Comparison of ENCODE assay signal across 10 mouse cellular contexts in genomic region chr1:162040490-162041274, GRCm38 (mm10).
DNase-seq lines count a peak whose midpoint lies in the region; ATAC-seq lines count a peak whose summit lies in the region.
"Had no signal": no experiment of that assay in that cellular context is flagged by ENCODE, and none has a peak within 500 bp of the region (broad histone marks: within the 10 kb centered on the region; RNA-seq: fewer than 3 reads in every experiment).

No protein-coding gene starts in this region.

- intact Hi-C loops in left cerebral cortex, postnatal 14 days (cut with DNase I) = no loop called here

- no peak for ATAC-seq in lung, embryonic 15.5 days (ENCODE audit: borderline replicate concordance, extremely low read depth, low FRiP score, low TSS enrichment)
- ATAC-seq in embryonic facial prominence, embryonic 13.5 days (ENCODE audit: insufficient number of reproducible peaks, insufficient read depth, low FRiP score, low TSS enrichment, low read depth) = no peak
- peak; percentile 76 for ATAC-seq in intestine, embryonic 15.5 days

- H3K4me2 ChIP-seq in lung, embryonic 15.5 days = no peak overlapping the region
- no peak overlapping the region for H3K4me2 ChIP-seq in embryonic facial prominence, embryonic 13.5 days
- H3K4me2 ChIP-seq in intestine, embryonic 15.5 days (replicated peaks) = no peak overlapping the region

- H3K27me3 ChIP-seq in lung, embryonic 15.5 days = no peaks in the 10 kb centered on the region
- H3K27me3 ChIP-seq in embryonic facial prominence, embryonic 13.5 days = no peaks in the 10 kb centered on the region
- no peaks in the 10 kb centered on the region for H3K27me3 ChIP-seq in intestine, embryonic 15.5 days (replicated peaks)

- H3K36me3 ChIP-seq in lung, embryonic 15.5 days = no peaks in the 10 kb centered on the region
- H3K36me3 ChIP-seq in embryonic facial prominence, embryonic 13.5 days = no peaks in the 10 kb centered on the region
- H3K36me3 ChIP-seq in intestine, embryonic 15.5 days = no peaks in the 10 kb centered on the region
- H3K36me3 ChIP-seq: G1E had no signal

- H3K27ac ChIP-seq in lung, embryonic 15.5 days = peak overlapping the region; percentile 94
- peak overlapping the region; percentile 92 for H3K27ac ChIP-seq in embryonic facial prominence, embryonic 13.5 days
- H3K27ac ChIP-seq in intestine, embryonic 15.5 days = peak overlapping the region; percentile 51

- H3K9me3 ChIP-seq in lung, embryonic 15.5 days = no peaks in the 10 kb centered on the region
- no peaks in the 10 kb centered on the region for H3K9me3 ChIP-seq in embryonic facial prominence, embryonic 13.5 days
- H3K9me3 ChIP-seq in intestine, embryonic 15.5 days = no peaks in the 10 kb centered on the region
- H3K9me3 ChIP-seq: G1E had no signal

- no peak overlapping the region for H3K9ac ChIP-seq in lung, embryonic 15.5 days
- no peak overlapping the region for H3K9ac ChIP-seq in embryonic facial prominence, embryonic 13.5 days
- no peak overlapping the region for H3K9ac ChIP-seq in intestine, embryonic 15.5 days

- WGBS in lung, embryonic 15.5 days = 79% methylated on average over 6 of the region's 6 CpGs
- 90% methylated on average over 6 of the region's 6 CpGs for WGBS in embryonic facial prominence, embryonic 13.5 days
- WGBS in intestine, embryonic 15.5 days = 48% methylated on average over 6 of the region's 6 CpGs

- peaks cover 68% of the 10 kb centered on the region for H3K4me1 ChIP-seq in lung, embryonic 15.5 days
- peaks cover 72% of the 10 kb centered on the region for H3K4me1 ChIP-seq in embryonic facial prominence, embryonic 13.5 days
- peaks cover 31% of the 10 kb centered on the region for H3K4me1 ChIP-seq in intestine, embryonic 15.5 days (replicated peaks)

- no peak for DNase-seq in lung, adult 18-20 months
- DNase-seq in skeletal muscle tissue, adult 2 months (ENCODE audit: low read depth, low spot score) = peak; percentile 28
- no peak for DNase-seq in layer of hippocampus, postnatal 36 days
- no peak for DNase-seq in right cerebral cortex, postnatal 14 days
- DNase-seq in left cerebral cortex, postnatal 14 days (ENCODE audit: low spot score in 2 of 2) = no peak
- DNase-seq: thymus, postnatal 4 days had no signal

- no peak overlapping the region for H3K4me3 ChIP-seq in lung, embryonic 15.5 days
- H3K4me3 ChIP-seq in embryonic facial prominence, embryonic 13.5 days = no peak overlapping the region
- H3K4me3 ChIP-seq in intestine, embryonic 15.5 days (replicated peaks) = no peak overlapping the region
